ENCODE assay signal across 10 mouse cellular contexts in genomic region chr16:94097724-94098455, GRCm38 (mm10). TPM values are rescaled to one million over a fixed set of nuclear protein-coding genes. Genes with fewer than 3 reads are reported as not detected.
DNase-seq lines count a peak whose midpoint lies in the region; ATAC-seq and TF ChIP-seq lines count a peak whose summit lies in the region.
"Had no signal": no experiment of that assay in that cellular context is flagged by ENCODE, and none has a peak within 500 bp of the region (broad histone marks: within the 10 kb centered on the region; RNA-seq: fewer than 3 reads in every experiment).

No protein-coding gene starts in this region.

- no peak overlapping the region for H3K4me2 ChIP-seq in kidney, embryonic 14.5 days (replicated peaks; ENCODE audit: low read depth, low read length)
- no peak overlapping the region for H3K4me2 ChIP-seq in hindbrain, embryonic 16.5 days (ENCODE audit: low read length)

- CTCF ChIA-PET in Patski (lab: Charles Lee) = no interaction called here

- TF ChIP-seq CTCF in kidney, adult 2 months (conservative IDR thresholded peaks at IDR 0.05; ENCODE audit: insufficient read depth, insufficient read length, low read depth, low read length) = no peak
- TF ChIP-seq CTCF in Patski (IDR thresholded peaks at IDR 0.05) = no peak

- H3K4me3 ChIP-seq in kidney, adult 2 months (ENCODE audit: insufficient read depth, low read depth, low read length) = no peak overlapping the region
- H3K4me3 ChIP-seq in kidney, embryonic 14.5 days (ENCODE audit: low read length) = no peak overlapping the region
- no peak overlapping the region for H3K4me3 ChIP-seq in hindbrain, embryonic 16.5 days (ENCODE audit: low read length)

- no peaks in the 10 kb centered on the region for H3K4me1 ChIP-seq in kidney, adult 2 months (ENCODE audit: control insufficient read depth, insufficient read depth, low read length)
- peaks cover 7% of the 10 kb centered on the region; the same call in 1 of the 2 replicates for H3K4me1 ChIP-seq in kidney, embryonic 14.5 days (ENCODE audit: control insufficient read depth, insufficient read depth, low read length)
- no peaks in the 10 kb centered on the region for H3K4me1 ChIP-seq in hindbrain, embryonic 16.5 days (ENCODE audit: control insufficient read depth, insufficient read depth, low read depth, low read length)

- POLR2A ChIA-PET in Patski (lab: Charles Lee) = no interaction called here

- ATAC-seq in Patski = peak; percentile 73
- ATAC-seq in kidney, embryonic 14.5 days (ENCODE audit: low FRiP score, low TSS enrichment) = peak; percentile 87; the same call in 1 of the 2 replicates
- ATAC-seq in megakaryocyte-erythroid progenitor cell, adult 5-6 weeks (replicated peaks; ENCODE audit: low FRiP score, low TSS enrichment, poor library complexity, severe bottlenecking) = peak; percentile 71
- no peak for ATAC-seq in CD4-positive, CD25-positive, alpha-beta regulatory T cell, adult 4 months
- ATAC-seq in frontal cortex, adult (ENCODE audit: low TSS enrichment) = no peak
- ATAC-seq in hindbrain, embryonic 16.5 days = no peak

- peak overlapping the region; percentile 17; the same call in 1 of the 2 replicates for H3K27ac ChIP-seq in kidney, adult 2 months (ENCODE audit: insufficient read depth, low read depth, low read length)
- no peak overlapping the region for H3K27ac ChIP-seq in kidney, embryonic 14.5 days (ENCODE audit: low read depth, low read length)
- H3K27ac ChIP-seq in hindbrain, embryonic 16.5 days (ENCODE audit: low read depth, low read length) = no peak overlapping the region

- no peaks in the 10 kb centered on the region for H3K9me3 ChIP-seq in kidney, embryonic 14.5 days (ENCODE audit: control insufficient read depth, low read length)
- H3K9me3 ChIP-seq in hindbrain, embryonic 16.5 days (ENCODE audit: control insufficient read depth, low read length) = no peaks in the 10 kb centered on the region

- H3K9ac ChIP-seq in kidney, embryonic 14.5 days (ENCODE audit: low read depth, low read length) = no peak overlapping the region
- H3K9ac ChIP-seq in hindbrain, embryonic 16.5 days (ENCODE audit: low read depth, low read length) = no peak overlapping the region

- in situ Hi-C loops in Patski (cut with MboI; ENCODE audit: low pct_unique_long_range_greater_than_20kb) = no loop called here

- WGBS in kidney, adult 2 months = 19% methylated on average over 12 of the region's 12 CpGs
- WGBS in kidney, embryonic 14.5 days = 3% methylated on average over 12 of the region's 12 CpGs
- 10% methylated on average over 12 of the region's 12 CpGs for WGBS in hindbrain, embryonic 16.5 days

- peaks cover 6% of the 10 kb centered on the region; the same call in 1 of the 2 replicates for H3K27me3 ChIP-seq in kidney, adult 2 months (replicated peaks; ENCODE audit: control insufficient read depth, insufficient read depth, low read length)
- no peaks in the 10 kb centered on the region for H3K27me3 ChIP-seq in Patski
- peaks cover 60% of the 10 kb centered on the region for H3K27me3 ChIP-seq in kidney, embryonic 14.5 days (ENCODE audit: control insufficient read depth, insufficient read depth, low read length)
- H3K27me3 ChIP-seq in hindbrain, embryonic 16.5 days (replicated peaks; ENCODE audit: control insufficient read depth, insufficient read depth, low read length) = peaks cover 56% of the 10 kb centered on the region

- peak; percentile 62 for DNase-seq in kidney, adult 2 months
- no peak for DNase-seq in kidney, adult 18-20 months
- DNase-seq in Patski (ENCODE audit: low read depth, low spot score) = no peak
- DNase-seq: thymus, adult 2 months had no signal

- no peaks in the 10 kb centered on the region for H3K36me3 ChIP-seq in kidney, adult 2 months (ENCODE audit: control insufficient read depth, insufficient read depth, low read length)
- H3K36me3 ChIP-seq in kidney, embryonic 14.5 days (ENCODE audit: control insufficient read depth, insufficient read depth, low read length) = no peaks in the 10 kb centered on the region
- H3K36me3 ChIP-seq in hindbrain, embryonic 16.5 days (ENCODE audit: control insufficient read depth, insufficient read depth, low read length) = no peaks in the 10 kb centered on the region

- no peak for TF ChIP-seq POLR2A in kidney, adult 2 months (IDR thresholded peaks at IDR 0.05; ENCODE audit: low read depth, low read length)

RNA-seq across cellular contexts. Expression of gene Sim2, which starts 13.2 kb away (rescaled TPM):
- polyA plus RNA-seq in kidney, adult 2 months (2012; rRNA removed) = 8.1 and 9.9 TPM in 2 replicates
- polyA plus RNA-seq in Patski (2021) = 0.32 TPM
- 2.2 and 2.5 TPM in 2 replicates for polyA plus RNA-seq in kidney, embryonic 14.5 days (2014; fragmentation: Nextera tagmentation; extraction: Ambion mirVana)
- not detected in 2 replicates for total RNA-seq in megakaryocyte-erythroid progenitor cell, adult 5-6 weeks (2014; fragmentation: Nextera tagmentation)
- total RNA-seq in megakaryocyte-erythroid progenitor cell, adult 5-6 weeks (2017) = not detected in 2 replicates
- not detected for polyA plus RNA-seq in CD4-positive, CD25-positive, alpha-beta regulatory T cell, adult 4 months (2017; shearing (Covaris generic))
- 0.10 TPM in 1 of 2 replicates, not detected in the other for polyA plus RNA-seq in hindbrain, embryonic 16.5 days (2015; fragmentation: Nextera tagmentation; extraction: Ambion mirVana)
- polyA plus RNA-seq: cortical plate, adult 2 months had no signal

Comparison
In these comparisons a context has a peak if more than half of its experiments do, and no peak if none do; other contexts are left out.
1. ATAC-seq: peak in Patski (single experiment), kidney, embryonic 14.5 days (single experiment) and megakaryocyte-erythroid progenitor cell, adult 5-6 weeks (single experiment); none in CD4-positive, CD25-positive, alpha-beta regulatory T cell, adult 4 months (single experiment), frontal cortex, adult (single experiment) and hindbrain, embryonic 16.5 days (single experiment).